Mouse (Mus musculus) small intestine, adult 2 months (tissue): Measurements from ENCODE around the gene Sox10. TPM values are rescaled to one million over a fixed set of nuclear protein-coding genes. Genes with fewer than 3 reads are reported as not detected.

Source experiments
- H3K27ac ChIP-seq: fragments of 200-500 bp; 2 replicates; pipeline ENCODE4 v1.5.1; 2012; ENCODE audit warnings: low read depth, low read length, control low read depth, inconsistent platforms; ENCODE audit not compliant: insufficient read depth
- H3K27me3 ChIP-seq: fragments of 200-500 bp; 2 replicates; pipeline ENCODE4 v1.6.1; 2012; ENCODE audit warnings: mild to moderate bottlenecking, moderate library complexity, low read length, inconsistent platforms; ENCODE audit not compliant: control insufficient read depth, insufficient read depth
- H3K36me3 ChIP-seq: fragments of 200-500 bp; 2 replicates; pipeline ENCODE4 v1.6.1; 2012; ENCODE audit warnings: mild to moderate bottlenecking, low read length, control low read depth, inconsistent platforms; ENCODE audit not compliant: control insufficient read depth, insufficient read depth
- H3K4me1 ChIP-seq: fragments of 200-500 bp; 2 replicates; pipeline ENCODE4 v1.6.1; 2012; ENCODE audit warnings: low read length, inconsistent platforms, mixed read lengths; ENCODE audit not compliant: control insufficient read depth, insufficient read depth, insufficient read length
- H3K4me3 ChIP-seq: fragments of 200-500 bp; 2 replicates; pipeline ENCODE4 v1.5.1; 2012; ENCODE audit warnings: low read depth, mild to moderate bottlenecking, control low read depth, inconsistent platforms, low read length, moderate library complexity
- CTCF ChIP-seq: fragments of 200-500 bp; IDR thresholded peaks from 2 replicates; pipeline ENCODE4 v1.5.1; 2012; ENCODE audit warnings: low read depth, mild to moderate bottlenecking, control low read depth, inconsistent platforms, low read length, moderate library complexity, mixed read lengths; ENCODE audit not compliant: insufficient replicate concordance, insufficient read length; ENCODE audit errors: extremely low read depth
- POLR2A ChIP-seq: fragments of 200-500 bp; IDR thresholded peaks from 2 replicates; pipeline ENCODE4 v1.6.1; 2012; ENCODE audit warnings: low read depth, mild to moderate bottlenecking, control low read depth, inconsistent platforms, low read length, moderate library complexity
- WGBS: fragments of 180-500 bp; shearing (Covaris S2); methylation state at CpG from one replicate; pipeline ENCODE4 v1.1.7; 2018; 5-methylcytosine and 5-hydroxymethylcytosine counted together
- polyA plus RNA-seq: library from polyadenylated mRNA; depleted of rRNA; stranded (reverse); fragments of >200 nt; gene quantifications from 2 replicates; pipeline ENCODE4 v1.2.3, GENCODE M21; 2012

The Sox10 gene
- polyA plus RNA-seq, 1 experiment, result 2.5 TPM

DNA sequence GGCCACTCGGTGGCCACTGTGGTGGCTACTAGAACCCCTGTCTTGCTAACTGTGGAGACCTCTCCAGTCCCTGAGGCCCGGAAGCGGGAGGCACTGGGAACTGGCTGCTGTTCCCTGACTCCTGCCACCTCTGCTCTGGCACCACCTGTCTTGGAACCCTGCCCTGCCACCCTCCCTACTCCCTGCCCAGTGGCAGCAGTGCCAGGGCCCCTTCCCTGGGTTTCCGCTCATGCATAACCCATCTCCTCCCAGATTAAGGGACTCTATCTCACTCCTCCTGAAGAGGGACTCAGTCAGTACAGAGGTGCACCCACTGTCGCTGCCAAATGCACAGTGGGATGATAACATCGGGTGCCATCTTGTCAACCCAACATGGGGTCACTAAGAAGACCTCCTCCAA lies 27.4 kb upstream of the Sox10 start:
- WGBS, result 47% methylated on average over 6 of the region's 6 CpGs
- H3K4me3 ChIP-seq, result no peak overlapping the region

DNA sequence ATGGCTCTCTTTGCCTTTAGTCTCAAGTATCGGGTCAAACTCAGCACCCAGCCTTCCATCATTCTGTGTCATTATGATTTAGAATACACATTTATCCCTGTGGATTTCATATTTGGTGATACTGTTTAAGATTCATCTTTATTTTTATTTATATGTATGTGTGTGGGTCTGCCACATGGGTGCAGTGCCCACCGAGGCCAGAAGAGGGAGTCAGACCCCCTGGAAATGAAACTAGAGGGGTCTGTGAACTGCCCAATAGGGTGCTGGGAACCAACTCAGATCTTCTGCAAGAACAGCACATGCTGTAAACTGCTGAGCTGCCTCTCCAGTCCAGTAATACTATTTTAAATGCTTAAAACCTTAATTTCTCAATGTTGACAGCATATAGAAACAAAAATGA lies 26.4 kb upstream of the Sox10 start:
- Histone ChIP-seq H3K27me3 (no peaks in the 10 kb centered on the region), H3K4me1 (peaks cover 9% of the 10 kb centered on the region), H3K27ac (no peak overlapping the region), H3K36me3 (no peaks in the 10 kb centered on the region), H3K4me3 (no peak overlapping the region)
- no peak for TF ChIP-seq CTCF
- no peak for TF ChIP-seq POLR2A
- 90% methylated on average over 2 of the region's 2 CpGs for WGBS

More for the DNA sequence above, 27.4 kb upstream of the Sox10 start:
- Histone ChIP-seq H3K27ac (no peak overlapping the region), H3K36me3 (no peaks in the 10 kb centered on the region), H3K4me1 (peaks cover 9% of the 10 kb centered on the region), H3K27me3 (no peaks in the 10 kb centered on the region)
- TF ChIP-seq CTCF (no peak), POLR2A (no peak)

DNA sequence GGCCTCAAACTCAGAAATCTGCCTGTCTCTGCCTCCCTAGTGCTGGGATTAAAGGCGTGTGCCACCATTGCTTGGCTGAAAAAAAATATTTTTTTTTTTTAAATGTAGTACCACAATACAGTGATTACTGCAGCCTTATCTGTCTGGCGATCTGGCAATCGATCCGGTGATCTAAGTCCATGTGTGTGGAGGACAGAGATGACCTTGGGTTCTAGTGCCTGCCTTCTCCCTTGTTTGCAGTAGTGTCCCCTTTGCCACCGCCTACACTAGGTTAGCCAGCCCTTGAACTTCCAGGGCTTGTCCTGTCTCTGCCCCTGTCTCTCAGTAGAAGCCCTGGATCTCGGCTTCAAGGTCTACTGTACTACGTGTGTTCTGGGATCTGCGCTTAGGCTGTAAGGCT lies 22.8 kb upstream of the Sox10 start:
- no peak overlapping the region for H3K4me3 ChIP-seq
- 83% methylated on average over 8 of the region's 8 CpGs for WGBS
- H3K4me1 ChIP-seq, result peaks cover 4% of the 10 kb centered on the region; the same call in 1 of the 2 replicates
- H3K36me3 ChIP-seq, result no peaks in the 10 kb centered on the region
- H3K27ac ChIP-seq, result no peak overlapping the region
- H3K27me3 ChIP-seq, result no peaks in the 10 kb centered on the region
- TF ChIP-seq CTCF (no peak), POLR2A (no peak)

DNA sequence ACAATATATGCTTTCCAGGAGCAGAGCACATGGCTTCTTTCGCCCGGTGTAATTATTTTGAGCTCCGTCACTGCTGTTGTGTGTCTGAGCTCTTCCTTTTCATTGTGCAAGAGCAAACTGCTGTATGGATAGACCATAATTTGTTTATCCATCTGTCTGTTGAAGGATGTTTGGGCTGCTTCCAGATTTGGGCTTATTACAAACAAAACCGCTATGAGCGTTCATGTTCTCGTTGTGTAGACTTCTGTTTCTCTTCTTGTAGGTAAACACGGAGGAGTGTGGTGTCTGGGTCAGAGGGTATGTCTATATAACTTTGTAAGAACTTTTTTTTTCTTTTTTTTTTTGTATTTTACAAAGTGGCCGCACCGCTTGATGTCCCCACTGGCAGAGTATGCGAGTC lies 20.2 kb upstream of the Sox10 start:
- whole genome bisulfite sequencing, result 76% methylated on average over 10 of the region's 10 CpGs
- TF ChIP-seq CTCF (no peak), POLR2A (no peak)
- Histone ChIP-seq H3K4me3 (no peak overlapping the region), H3K27ac (no peak overlapping the region), H3K27me3 (no peaks in the 10 kb centered on the region), H3K4me1 (no peaks in the 10 kb centered on the region), H3K36me3 (no peaks in the 10 kb centered on the region)

DNA sequence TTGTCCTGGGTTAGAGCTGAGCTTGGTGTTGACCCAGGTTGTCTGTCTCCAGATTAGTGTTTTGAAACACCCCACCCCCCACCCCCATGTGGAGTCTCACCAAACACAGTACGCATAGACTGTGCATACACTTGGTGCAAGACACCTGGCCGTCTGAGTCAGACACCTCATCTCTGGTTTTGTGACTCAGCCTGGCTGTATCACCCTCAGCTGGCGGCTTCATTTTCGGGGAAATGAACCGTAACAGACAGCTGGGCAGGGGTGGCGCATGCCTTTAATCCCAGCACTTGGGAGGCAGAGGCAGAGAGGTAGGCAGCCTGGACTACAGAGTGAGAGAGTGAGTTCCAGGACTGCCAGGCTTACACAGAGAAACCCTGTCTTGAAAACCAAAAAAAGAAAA lies 11.9 kb upstream of the Sox10 start:
- H3K27me3 ChIP-seq, result no peaks in the 10 kb centered on the region
- no peaks in the 10 kb centered on the region for H3K4me1 ChIP-seq
- H3K4me3 ChIP-seq, result no peak overlapping the region
- 61% methylated on average over 6 of the region's 6 CpGs for WGBS
- no peaks in the 10 kb centered on the region for H3K36me3 ChIP-seq
- no peak overlapping the region for H3K27ac ChIP-seq
- no peak for TF ChIP-seq POLR2A

DNA sequence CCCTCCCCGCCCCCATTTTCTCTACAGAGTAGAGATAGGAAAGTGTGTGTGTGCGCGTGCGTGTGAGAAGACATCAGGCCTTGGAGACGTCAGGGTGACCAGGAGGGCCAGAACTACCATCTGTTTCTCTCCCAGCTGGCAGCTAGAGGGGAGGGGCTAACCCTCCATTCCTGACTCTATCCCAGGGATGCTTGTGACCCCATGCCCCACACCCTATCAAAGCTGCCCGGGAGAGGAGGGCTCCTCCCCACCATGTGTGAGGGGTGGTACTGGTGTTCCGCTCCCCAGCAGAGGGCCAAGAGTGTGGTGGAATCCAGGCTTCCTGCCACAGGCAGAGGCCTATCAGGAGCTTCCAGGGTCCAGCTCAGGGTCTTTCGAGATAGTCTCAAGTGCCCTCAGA lies 1.7 kb upstream of the Sox10 start:
- Histone ChIP-seq H3K36me3 (no peaks in the 10 kb centered on the region), H3K4me3 (no peak overlapping the region), H3K27me3 (peaks cover 25% of the 10 kb centered on the region), H3K27ac (no peak overlapping the region), H3K4me1 (peaks cover 6% of the 10 kb centered on the region)
- no peak for TF ChIP-seq CTCF
- no peak for TF ChIP-seq POLR2A
- 64% methylated on average over 8 of the region's 8 CpGs for WGBS

DNA sequence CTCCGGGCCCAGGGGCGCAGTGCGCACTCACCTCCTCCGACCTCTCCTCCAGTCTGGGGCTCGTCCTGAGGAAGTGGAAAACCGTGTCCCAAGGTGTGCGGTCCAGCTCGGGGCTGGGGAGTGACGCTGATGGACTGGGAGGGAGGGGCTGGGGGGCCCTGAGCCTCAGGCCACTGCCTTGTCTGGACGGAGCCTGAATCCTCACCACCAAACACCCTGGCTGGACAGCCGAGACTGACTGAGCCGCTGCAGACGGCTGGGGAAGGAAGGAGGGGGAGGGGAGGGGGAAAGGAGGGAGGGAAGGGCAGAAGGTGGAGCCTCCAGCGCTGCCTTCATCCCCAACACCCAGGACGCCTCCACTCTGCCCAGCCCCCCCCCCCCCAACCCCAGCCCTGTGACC lies 789 bp downstream of the Sox10 start:
- Histone ChIP-seq H3K27me3 (peaks cover 32% of the 10 kb centered on the region), H3K27ac (no peak overlapping the region), H3K4me1 (peaks cover 1% of the 10 kb centered on the region), H3K4me3 (no peak overlapping the region), H3K36me3 (no peaks in the 10 kb centered on the region)
- 11% methylated on average over 14 of the region's 15 CpGs for WGBS
- TF ChIP-seq POLR2A (no peak), CTCF (no peak)

DNA sequence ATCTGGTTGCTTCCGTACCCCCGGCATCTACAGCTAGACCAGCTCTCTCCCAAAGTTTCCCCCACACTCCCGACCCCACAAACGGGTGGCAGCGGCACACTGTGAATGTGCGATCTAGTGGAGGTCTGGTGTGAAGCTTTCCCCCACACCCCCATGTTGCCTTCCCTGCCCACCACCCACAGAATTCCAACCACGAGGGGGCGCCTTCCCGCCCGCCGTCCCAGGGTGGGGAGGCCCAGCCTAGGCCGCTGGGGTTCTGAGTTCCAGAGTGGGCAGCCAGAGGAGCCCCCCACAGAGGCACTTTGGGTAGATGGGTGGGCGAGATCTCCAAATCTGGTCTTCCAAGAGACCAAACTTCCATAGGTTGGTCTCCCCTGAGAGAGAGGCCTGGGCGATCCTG lies 2.2 kb downstream of the Sox10 start:
- H3K4me3 ChIP-seq, result no peak overlapping the region
- H3K27me3 ChIP-seq, result peaks cover 32% of the 10 kb centered on the region
- TF ChIP-seq CTCF (0 out of 2 replicates have a peak, but pooled peaks have one; percentile 11), POLR2A (no peak)
- H3K36me3 ChIP-seq, result no peaks in the 10 kb centered on the region
- WGBS, result 48% methylated on average over 14 of the region's 14 CpGs
- H3K4me1 ChIP-seq, result no peaks in the 10 kb centered on the region; the same call in 1 of the 2 replicates
- H3K27ac ChIP-seq, result no peak overlapping the region
